Mouse (Mus musculus) intestine, embryonic 14.5 days (tissue): ENCODE results near the gene Pbrm1. TPM values are rescaled to one million over a fixed set of nuclear protein-coding genes. Genes with fewer than 3 reads are reported as not detected.

Source experiments
- ATAC-seq: fragments of 200-750 bp; cut with Nextera tagmentation; replicated peaks from 2 replicates; pipeline ENCODE4 v1.8.0; 2017; ENCODE audit warnings: low read depth, moderate number of reproducible peaks, moderate TSS enrichment, moderate library complexity; ENCODE audit not compliant: low FRiP score, low TSS enrichment
- DNase-seq: peaks from one replicate; pipeline ENCODE4 v3.0.0-alpha.2; 2018; ENCODE audit warnings: low spot score
- H3K27ac ChIP-seq: fragments of 300-500 bp; sonication (generic); 2 replicates; pipeline ENCODE4 v1.5.1; 2014; ENCODE audit warnings: low read depth, mild to moderate bottlenecking, control low read depth
- H3K27me3 ChIP-seq: fragments of 300-500 bp; sonication (generic); replicated peaks from 2 replicates; pipeline ENCODE4 v1.6.1; 2014; ENCODE audit warnings: low read length, control low read depth; ENCODE audit not compliant: control insufficient read depth, insufficient read depth
- H3K36me3 ChIP-seq: fragments of 300-500 bp; sonication (generic); 2 replicates; pipeline ENCODE4 v1.6.1; 2014; ENCODE audit warnings: low read length, control low read depth; ENCODE audit not compliant: control insufficient read depth, insufficient read depth
- H3K4me1 ChIP-seq: fragments of 300-500 bp; sonication (generic); replicated peaks from 2 replicates; pipeline ENCODE4 v1.6.1; 2014; ENCODE audit warnings: low read length, control low read depth, mixed read lengths; ENCODE audit not compliant: control insufficient read depth, insufficient read depth
- H3K4me2 ChIP-seq: fragments of 300-500 bp; sonication (generic); 2 replicates; pipeline ENCODE4 v1.6.1; 2014; ENCODE audit warnings: low read length
- H3K4me3 ChIP-seq: fragments of 300-500 bp; sonication (generic); 2 replicates; pipeline ENCODE4 v1.5.1; 2014; ENCODE audit warnings: low read depth, low read length, control low read depth, mixed read lengths
- H3K9ac ChIP-seq: fragments of 300-500 bp; sonication (generic); 2 replicates; pipeline ENCODE4 v1.6.1; 2014; ENCODE audit warnings: mild to moderate bottlenecking, low read length
- H3K9me3 ChIP-seq: fragments of 300-500 bp; sonication (generic); 2 replicates; pipeline ENCODE4 v1.6.1; 2016; ENCODE audit warnings: low read length, control low read depth; ENCODE audit not compliant: control insufficient read depth
- WGBS: fragments of 180-500 bp; shearing (Covaris S2); extraction: QIAGEN DNeasy Blood & Tissue Kit; methylation state at CpG from one replicate; pipeline ENCODE4 v1.1.7; 2014; 5-methylcytosine and 5-hydroxymethylcytosine counted together
- polyA plus RNA-seq: library from polyadenylated mRNA; unstranded; fragments of >200 nt; fragmentation: Nextera tagmentation; extraction: Ambion mirVana; gene quantifications from 2 replicates; pipeline ENCODE4 v1.2.1, GENCODE M21; 2014

Pbrm1 gene
- polyA plus RNA-seq, 1 experiment from 2014 or later = 93.7 TPM

DNA sequence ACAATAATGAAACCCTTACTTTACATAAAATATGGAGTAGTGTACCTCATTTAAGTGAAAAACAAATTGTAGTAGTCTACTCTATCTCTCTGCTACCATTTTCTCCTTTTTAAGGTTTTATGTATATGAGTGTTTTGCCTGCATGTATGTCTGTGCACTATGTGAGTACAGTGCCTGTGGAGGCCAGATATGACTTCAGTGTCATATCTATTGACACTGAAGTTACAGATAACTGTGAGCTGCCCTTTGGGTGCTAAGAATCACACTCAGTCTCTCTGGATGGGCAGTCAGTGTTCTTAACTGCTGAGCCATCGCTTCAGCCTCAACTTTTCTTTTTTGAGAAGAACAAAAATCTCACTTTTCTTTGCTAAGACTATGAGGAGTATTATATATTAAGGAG is 26.9 kb downstream of the Pbrm1 start:
- DNase-seq = no peak
- no peaks in the 10 kb centered on the region for H3K27me3 ChIP-seq
- no peak overlapping the region for H3K4me3 ChIP-seq
- no peaks in the 10 kb centered on the region for H3K4me1 ChIP-seq
- no peak overlapping the region for H3K27ac ChIP-seq
- peaks cover 82% of the 10 kb centered on the region for H3K36me3 ChIP-seq
- no peak overlapping the region for H3K9ac ChIP-seq
- WGBS = 93% methylated on average over 1 of the region's 1 CpGs
- H3K4me2 ChIP-seq = no peak overlapping the region
- ATAC-seq = no peak
- no peaks in the 10 kb centered on the region for H3K9me3 ChIP-seq

DNA sequence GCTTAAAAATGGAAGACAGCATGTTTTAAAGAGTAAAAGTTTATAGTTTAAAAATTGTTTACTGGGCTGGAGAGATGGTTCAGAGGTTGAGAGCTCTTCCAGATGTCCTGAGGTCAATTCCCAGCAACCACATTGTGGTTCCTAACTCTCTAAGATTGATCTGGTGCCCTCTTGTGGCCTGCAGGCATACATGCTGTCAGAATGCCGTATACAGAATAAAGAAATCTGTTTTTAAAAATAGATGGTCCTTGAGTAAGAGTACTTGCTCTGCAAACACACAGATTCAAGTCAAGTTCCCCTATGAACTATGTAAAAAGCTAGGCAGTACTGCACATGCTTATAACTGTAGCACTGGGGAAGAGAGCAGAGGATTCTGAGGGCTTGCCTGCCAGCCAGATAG is 43.3 kb downstream of the Pbrm1 start:
- DNase-seq = no peak
- WGBS = 72% methylated on average over 1 of the region's 1 CpGs
- no peaks in the 10 kb centered on the region for H3K9me3 ChIP-seq

DNA sequence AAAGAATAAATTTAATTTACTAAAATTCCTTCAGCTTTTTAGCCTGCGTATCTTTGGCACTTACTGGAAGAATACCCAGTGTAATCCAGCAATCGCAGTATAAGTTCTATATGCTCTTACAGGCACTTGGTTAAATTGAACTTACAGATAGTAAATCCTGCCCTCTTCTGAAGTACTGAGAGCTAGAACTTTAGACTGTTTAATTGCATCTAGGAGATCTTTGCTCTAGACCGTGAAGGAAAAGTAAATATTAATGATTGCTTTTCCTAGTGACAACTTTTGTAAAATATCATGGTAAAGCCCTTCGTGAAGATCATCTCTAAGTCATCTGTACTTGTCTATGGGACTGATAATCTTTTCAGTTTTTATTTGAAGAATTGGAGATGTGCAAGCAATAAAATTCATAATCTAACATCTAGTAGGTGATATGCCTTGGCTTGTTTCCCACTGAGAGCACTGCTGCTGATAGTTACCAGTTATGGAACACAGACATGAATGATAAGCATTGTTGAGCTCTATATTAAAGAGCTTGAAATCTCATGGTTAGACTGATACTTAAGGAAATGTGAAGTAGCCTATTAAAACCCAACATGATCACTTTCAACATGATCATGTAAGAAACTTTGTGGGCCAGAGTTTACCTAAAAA is 50.3 kb downstream of the Pbrm1 start:
- H3K27ac ChIP-seq = no peak overlapping the region
- H3K4me1 ChIP-seq = no peaks in the 10 kb centered on the region
- no peak overlapping the region for H3K4me3 ChIP-seq
- peaks cover 77% of the 10 kb centered on the region for H3K36me3 ChIP-seq
- DNase-seq = no peak
- H3K9ac ChIP-seq = no peak overlapping the region
- 87% methylated on average over 4 of the region's 4 CpGs for WGBS
- no peak for ATAC-seq
- no peaks in the 10 kb centered on the region for H3K9me3 ChIP-seq
- no peaks in the 10 kb centered on the region for H3K27me3 ChIP-seq
- no peak overlapping the region for H3K4me2 ChIP-seq

More for the DNA sequence above, 43.3 kb downstream of the Pbrm1 start:
- peaks cover 82% of the 10 kb centered on the region for H3K36me3 ChIP-seq
- H3K4me3 ChIP-seq = no peak overlapping the region
- no peaks in the 10 kb centered on the region for H3K4me1 ChIP-seq
- no peak overlapping the region for H3K27ac ChIP-seq
- H3K4me2 ChIP-seq = no peak overlapping the region
- ATAC-seq = no peak
- H3K27me3 ChIP-seq = no peaks in the 10 kb centered on the region
- no peak overlapping the region for H3K9ac ChIP-seq

DNA sequence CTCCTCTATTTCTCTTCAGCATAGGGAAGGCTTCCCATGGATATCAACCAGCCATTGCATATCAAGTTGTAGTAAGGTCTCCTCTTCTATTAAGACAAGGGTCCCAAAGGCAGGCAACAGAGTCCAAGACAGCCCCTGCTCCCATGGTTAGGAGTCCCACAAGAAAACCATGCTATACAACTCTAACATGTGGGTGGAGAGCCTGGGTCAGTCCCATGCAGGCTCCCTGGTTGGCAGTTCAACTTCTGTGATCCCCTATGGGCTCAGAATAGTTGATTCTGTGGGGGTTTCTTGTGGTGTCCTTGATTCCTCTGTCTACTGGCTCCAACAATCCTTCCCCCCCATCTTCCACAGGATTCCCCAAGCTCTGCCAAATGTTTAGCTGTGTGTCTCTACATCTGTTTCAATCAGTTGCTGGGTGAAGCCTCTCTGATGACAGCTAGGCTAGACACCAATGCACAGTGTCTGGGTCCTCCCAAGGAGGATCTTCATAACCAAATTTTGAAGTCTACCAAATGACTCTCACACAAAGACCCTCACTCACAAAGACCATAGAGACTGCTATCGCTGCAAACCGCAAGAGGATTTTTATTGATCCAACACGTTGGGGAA is 59.8 kb downstream of the Pbrm1 start:
- Histone ChIP-seq H3K4me1 (no peaks in the 10 kb centered on the region), H3K27ac (no peak overlapping the region), H3K27me3 (no peaks in the 10 kb centered on the region), H3K9me3 (no peaks in the 10 kb centered on the region), H3K4me2 (no peak overlapping the region), H3K9ac (no peak overlapping the region), H3K4me3 (no peak overlapping the region), H3K36me3 (peaks cover 71% of the 10 kb centered on the region)
- WGBS = 94% methylated on average over 3 of the region's 3 CpGs
- DNase-seq (no peak), ATAC-seq (no peak)

DNA sequence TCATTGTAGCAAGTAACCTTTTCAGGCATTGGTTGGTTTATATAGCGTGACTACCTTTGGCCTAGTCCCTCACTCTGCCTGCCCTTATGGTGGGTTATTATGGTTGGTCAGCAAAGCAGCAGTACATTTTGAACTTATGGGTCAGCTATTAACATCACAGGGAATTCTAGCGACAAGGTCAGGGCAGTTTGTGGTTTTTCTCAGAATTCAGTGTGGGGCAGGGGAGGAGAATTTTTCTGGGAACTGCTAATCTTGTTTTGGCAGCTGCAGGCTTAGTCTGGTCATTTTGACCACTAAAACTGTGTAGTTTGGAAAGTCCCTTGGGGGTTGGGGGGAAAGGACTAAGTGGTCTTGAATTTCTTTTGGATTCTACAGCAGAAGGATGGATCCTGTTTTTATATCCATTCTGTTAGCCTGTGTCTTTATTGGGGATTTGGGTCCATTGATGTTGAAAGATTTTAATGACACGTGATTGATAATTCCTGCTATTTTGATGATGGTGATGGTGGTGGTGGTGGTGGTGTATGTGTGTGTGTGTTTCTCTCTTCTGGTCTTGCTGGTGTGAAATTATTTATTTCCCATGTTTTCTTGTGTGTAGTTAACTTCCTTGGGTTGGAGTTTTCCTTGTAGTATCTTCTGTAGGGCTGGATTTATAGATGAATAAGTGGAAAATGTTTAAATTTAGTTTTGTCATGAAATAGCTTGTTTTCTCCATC is 60.5 kb downstream of the Pbrm1 start:
- WGBS = 96% methylated on average over 3 of the region's 3 CpGs

DNA sequence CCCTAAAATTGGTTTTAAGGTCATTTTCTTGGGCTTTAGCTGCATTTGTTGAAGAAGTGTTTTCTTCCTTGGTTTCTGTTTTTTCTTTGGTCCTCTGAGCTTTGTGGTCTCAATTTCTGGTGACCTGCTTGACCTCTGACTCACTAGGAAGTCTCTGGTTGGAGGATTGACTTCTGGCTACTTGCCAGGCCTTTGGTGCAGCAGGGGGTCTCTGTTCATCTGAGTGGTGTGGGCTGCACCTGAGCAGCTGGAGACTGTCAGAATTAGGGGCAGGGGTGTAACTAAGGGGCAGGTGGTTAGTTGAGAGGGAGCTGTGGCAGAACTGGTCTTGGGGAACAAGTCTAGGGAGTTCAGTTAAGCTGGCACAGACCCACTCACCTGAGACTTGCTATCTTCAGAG is 62.2 kb downstream of the Pbrm1 start:
- H3K27me3 ChIP-seq = no peaks in the 10 kb centered on the region
- H3K4me3 ChIP-seq = no peak overlapping the region
- no peak overlapping the region for H3K27ac ChIP-seq
- DNase-seq (no peak), ATAC-seq (no peak)
- no peak overlapping the region for H3K4me2 ChIP-seq
- H3K36me3 ChIP-seq = peaks cover 66% of the 10 kb centered on the region
- H3K9me3 ChIP-seq = no peaks in the 10 kb centered on the region
- H3K9ac ChIP-seq = no peak overlapping the region
- H3K4me1 ChIP-seq = no peaks in the 10 kb centered on the region

More for the DNA sequence above, 60.5 kb downstream of the Pbrm1 start:
- no peak overlapping the region for H3K9ac ChIP-seq
- H3K4me2 ChIP-seq = no peak overlapping the region
- no peaks in the 10 kb centered on the region for H3K9me3 ChIP-seq
- no peak for ATAC-seq
- H3K36me3 ChIP-seq = peaks cover 67% of the 10 kb centered on the region
- H3K4me3 ChIP-seq = no peak overlapping the region
- no peak for DNase-seq
- H3K27me3 ChIP-seq = no peaks in the 10 kb centered on the region
- no peaks in the 10 kb centered on the region for H3K4me1 ChIP-seq
- H3K27ac ChIP-seq = no peak overlapping the region

DNA sequence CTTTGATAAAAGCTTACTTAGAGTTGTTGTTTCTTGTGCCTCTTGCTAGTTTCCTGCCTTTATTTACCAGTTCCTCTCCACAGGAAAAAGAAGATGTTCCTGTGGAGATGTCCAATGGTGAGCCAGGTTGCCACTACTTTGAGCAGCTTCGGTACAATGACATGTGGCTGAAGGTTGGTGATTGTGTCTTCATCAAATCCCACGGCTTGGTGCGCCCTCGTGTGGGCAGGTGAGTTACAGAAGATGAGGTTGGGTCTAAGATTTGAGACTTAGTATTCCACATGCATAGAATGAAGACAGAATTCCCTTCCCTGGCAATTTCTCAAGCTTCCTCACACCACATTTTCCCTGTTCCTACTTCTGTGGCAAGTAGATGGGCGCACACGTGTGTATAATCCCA is 68.5 kb downstream of the Pbrm1 start:
- Histone ChIP-seq H3K27ac (no peak overlapping the region), H3K4me3 (no peak overlapping the region), H3K27me3 (no peaks in the 10 kb centered on the region), H3K36me3 (peaks cover 91% of the 10 kb centered on the region), H3K4me2 (no peak overlapping the region), H3K9ac (no peak overlapping the region), H3K4me1 (no peaks in the 10 kb centered on the region), H3K9me3 (no peaks in the 10 kb centered on the region)
- ATAC-seq (no peak), DNase-seq (no peak)
- 83% methylated on average over 6 of the region's 6 CpGs for WGBS

DNA sequence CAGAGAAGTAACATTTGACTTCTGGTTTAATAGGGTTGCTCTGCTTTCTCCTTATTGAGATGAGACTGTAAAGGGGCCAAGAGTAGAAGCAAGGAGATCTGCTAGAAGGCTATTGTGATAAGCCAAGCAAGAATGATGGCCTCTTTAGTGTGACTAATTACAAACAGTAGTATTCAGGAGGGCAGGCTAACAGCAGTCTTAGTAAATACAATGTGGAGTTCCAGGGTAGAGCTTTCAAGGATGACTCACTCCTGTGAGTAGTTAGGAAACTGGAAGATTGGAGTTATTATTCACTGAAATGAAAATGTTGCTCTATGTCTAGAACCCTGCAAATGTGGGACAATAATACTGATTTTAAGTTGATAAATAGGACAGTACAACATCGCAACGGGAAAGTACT is 69.6 kb downstream of the Pbrm1 start:
- Histone ChIP-seq H3K36me3 (peaks cover 89% of the 10 kb centered on the region), H3K4me2 (no peak overlapping the region), H3K27ac (no peak overlapping the region), H3K9me3 (no peaks in the 10 kb centered on the region), H3K4me1 (no peaks in the 10 kb centered on the region), H3K4me3 (no peak overlapping the region), H3K27me3 (no peaks in the 10 kb centered on the region), H3K9ac (no peak overlapping the region)
- 94% methylated on average over 2 of the region's 2 CpGs for WGBS
- DNase-seq (no peak), ATAC-seq (no peak)
